In genomic region chr6:108709131-108709470, GRCm38 (mm10) we compare ENCODE assay signal across 8 mouse cellular contexts. TPM values are rescaled to one million over a fixed set of nuclear protein-coding genes. Genes with fewer than 3 reads are reported as not detected.
A peak's percentile ranks its signal among the peaks of the same experiment; 100 is the strongest.
DNase-seq lines count a peak whose midpoint lies in the region; ATAC-seq and TF ChIP-seq lines count a peak whose summit lies in the region.

No protein-coding gene starts in this region.

- intact Hi-C loops in gastrocnemius, adult 2 months (cut with DNase I), result loop anchor here (5.0 kb wide), 1 partner anchor 37 kb away; no protein-coding TSS in a partner anchor

- peak overlapping the region; percentile 62; the same call in 1 of the 2 replicates for H3K9ac ChIP-seq in heart, embryonic 14.5 days (ENCODE audit: low read length)
- H3K9ac ChIP-seq in liver, embryonic 15.5 days, result no peak overlapping the region

- TF ChIP-seq CTCF in gastrocnemius, adult 2 months (IDR thresholded peaks at IDR 0.05), result no peak
- TF ChIP-seq CTCF in E14TG2a.4 (conservative IDR thresholded peaks at IDR 0.05; ENCODE audit: low read length), result no peak
- no peak for TF ChIP-seq CTCF in thymus, adult 2 months (IDR thresholded peaks at IDR 0.05; ENCODE audit: borderline replicate concordance, control insufficient read depth, extremely low read depth, insufficient read depth, low read length, poor library complexity)

- peak overlapping the region; percentile 69 for H3K4me3 ChIP-seq in gastrocnemius, adult 2 months
- H3K4me3 ChIP-seq in E14TG2a.4 (replicated peaks; ENCODE audit: low read length), result peak overlapping the region; percentile 69
- peak overlapping the region; percentile 31 to 44 for H3K4me3 ChIP-seq in heart, embryonic 14.5 days (ENCODE audit: control insufficient read depth in 1 of 2, insufficient read depth in 1 of 2, low read depth in 1 of 2, low read length in 2 of 2)
- H3K4me3 ChIP-seq in liver, embryonic 15.5 days (replicated peaks), result peak overlapping the region; percentile 16; the same call in 1 of the 2 replicates
- no peak overlapping the region for H3K4me3 ChIP-seq in thymus, adult 2 months (ENCODE audit: control insufficient read depth, insufficient read depth, low read length)

- H3K4me2 ChIP-seq in heart, embryonic 14.5 days (ENCODE audit: low read length), result peak overlapping the region; percentile 95
- H3K4me2 ChIP-seq in liver, embryonic 15.5 days, result peak overlapping the region; percentile 53; the same call in 1 of the 2 replicates

- no peak for ATAC-seq in heart, embryonic 14.5 days (ENCODE audit: insufficient number of reproducible peaks, insufficient read depth, low FRiP score, low read depth)
- ATAC-seq in liver, embryonic 15.5 days (ENCODE audit: insufficient read depth), result no peak

- peaks cover 68% of the 10 kb centered on the region for H3K4me1 ChIP-seq in E14TG2a.4 (replicated peaks; ENCODE audit: low read depth, low read length)
- peaks cover 0 to 2% of the 10 kb centered on the region in 2 experiments; a peak in 2 of 4 replicates for H3K4me1 ChIP-seq in heart, embryonic 14.5 days (ENCODE audit: control insufficient read depth in 2 of 2, insufficient read depth in 2 of 2, low read length in 2 of 2)
- peaks cover 17% of the 10 kb centered on the region for H3K4me1 ChIP-seq in liver, embryonic 15.5 days (replicated peaks)
- H3K4me1 ChIP-seq in thymus, adult 2 months (replicated peaks; ENCODE audit: control insufficient read depth, insufficient read depth, low read length), result peaks cover 5% of the 10 kb centered on the region

- H3K36me3 ChIP-seq in E14TG2a.4 (ENCODE audit: insufficient read depth, low read length), result no peaks in the 10 kb centered on the region
- no peaks in the 10 kb centered on the region for H3K36me3 ChIP-seq in heart, embryonic 14.5 days (ENCODE audit: control insufficient read depth, insufficient read depth, low read length)
- no peaks in the 10 kb centered on the region for H3K36me3 ChIP-seq in liver, embryonic 15.5 days (replicated peaks)
- no peaks in the 10 kb centered on the region for H3K36me3 ChIP-seq in thymus, adult 2 months (ENCODE audit: control insufficient read depth, insufficient read depth, low read length)

- DNase-seq in gastrocnemius, adult 2 months, result no peak
- no peak for DNase-seq in gastrocnemius, postnatal 4 days (ENCODE audit: low spot score in 2 of 2)
- no peak for DNase-seq in right cerebral cortex, adult 2 months (ENCODE audit: low spot score in 2 of 2)
- no peak for DNase-seq in spleen, postnatal 36 days (ENCODE audit: low spot score in 2 of 2)
- no peak for DNase-seq in thymus, adult 2 months

- H3K27ac ChIP-seq in gastrocnemius, adult 2 months, result peak overlapping the region; percentile 84
- H3K27ac ChIP-seq in heart, embryonic 14.5 days (replicated peaks in 1 of 2; ENCODE audit: control insufficient read depth in 1 of 2, insufficient read depth in 1 of 2, low read depth in 2 of 2, low read length in 2 of 2), result no peak overlapping the region
- H3K27ac ChIP-seq in liver, embryonic 15.5 days (replicated peaks), result no peak overlapping the region
- no peak overlapping the region for H3K27ac ChIP-seq in thymus, adult 2 months (ENCODE audit: control insufficient read depth, insufficient read depth, low read length)

- 15% methylated on average over 9 of the region's 9 CpGs for WGBS in heart, embryonic 14.5 days
- WGBS in liver, embryonic 15.5 days (ENCODE audit: insufficient replicate concordance), result 19% methylated on average over 9 of the region's 9 CpGs
- 26% methylated on average over 9 of the region's 9 CpGs for WGBS in thymus, adult 2 months

- no peaks in the 10 kb centered on the region for H3K27me3 ChIP-seq in E14TG2a.4 (ENCODE audit: insufficient read depth, low read length)
- H3K27me3 ChIP-seq in heart, embryonic 14.5 days (ENCODE audit: control insufficient read depth, insufficient read depth, low read length), result no peaks in the 10 kb centered on the region
- peaks cover 19% of the 10 kb centered on the region for H3K27me3 ChIP-seq in liver, embryonic 15.5 days
- no peaks in the 10 kb centered on the region for H3K27me3 ChIP-seq in thymus, adult 2 months (ENCODE audit: control insufficient read depth, insufficient read depth, low read length)

- no peaks in the 10 kb centered on the region for H3K9me3 ChIP-seq in E14TG2a.4 (ENCODE audit: low read length)
- no peaks in the 10 kb centered on the region for H3K9me3 ChIP-seq in heart, embryonic 14.5 days (ENCODE audit: control insufficient read depth, low read length)
- no peaks in the 10 kb centered on the region for H3K9me3 ChIP-seq in liver, embryonic 15.5 days (replicated peaks)

- no peak for TF ChIP-seq POLR2A in thymus, adult 2 months (IDR thresholded peaks at IDR 0.05; ENCODE audit: control insufficient read depth, extremely low read depth, insufficient read depth, low read length, poor library complexity)

RNA-seq across cellular contexts. Expression of gene Bhlhe40, which starts 48.7 kb away (rescaled TPM):
- total RNA-seq in gastrocnemius, adult 2 months (2021), result 100 to 1,000 TPM in 1 of 2 experiments, 10 to 100 TPM in 1; 70.0 to 124 TPM
- total RNA-seq in gastrocnemius, postnatal 4 days (2021), result 10 to 100 TPM; 58.2 to 82.9 TPM
- 20.1 and 20.9 TPM in 2 replicates for polyA plus RNA-seq in heart, embryonic 14.5 days (2014; fragmentation: Nextera tagmentation; extraction: Ambion mirVana)
- 13.2 and 14.0 TPM in 2 replicates for polyA plus RNA-seq in liver, embryonic 15.5 days (2015; fragmentation: Nextera tagmentation; extraction: Ambion mirVana)
- polyA plus RNA-seq in thymus, adult 2 months (2012; rRNA removed), result 6.2 and 7.9 TPM in 2 replicates
